Mouse (Mus musculus): ENCODE measurements around the gene Etnk1. TPM values are rescaled to one million over a fixed set of nuclear protein-coding genes. Genes with fewer than 3 reads are reported as not detected.
A peak's percentile ranks its signal among the peaks of the same experiment; 100 is the strongest.

Gene Etnk1
- polyA plus RNA-seq, 1 experiment from 2014 or later: 37.9 TPM

GRCm38 (mm10) chr6:143149766-143150291 is 17.2 kb upstream of the Etnk1 start:
- DNase-seq (ENCODE audit: low spot score): no peak

GRCm38 (mm10) chr6:143151081-143151995 is 15.7 kb upstream of the Etnk1 start:
- DNase-seq (ENCODE audit: low spot score): peak; percentile 55

DNA sequence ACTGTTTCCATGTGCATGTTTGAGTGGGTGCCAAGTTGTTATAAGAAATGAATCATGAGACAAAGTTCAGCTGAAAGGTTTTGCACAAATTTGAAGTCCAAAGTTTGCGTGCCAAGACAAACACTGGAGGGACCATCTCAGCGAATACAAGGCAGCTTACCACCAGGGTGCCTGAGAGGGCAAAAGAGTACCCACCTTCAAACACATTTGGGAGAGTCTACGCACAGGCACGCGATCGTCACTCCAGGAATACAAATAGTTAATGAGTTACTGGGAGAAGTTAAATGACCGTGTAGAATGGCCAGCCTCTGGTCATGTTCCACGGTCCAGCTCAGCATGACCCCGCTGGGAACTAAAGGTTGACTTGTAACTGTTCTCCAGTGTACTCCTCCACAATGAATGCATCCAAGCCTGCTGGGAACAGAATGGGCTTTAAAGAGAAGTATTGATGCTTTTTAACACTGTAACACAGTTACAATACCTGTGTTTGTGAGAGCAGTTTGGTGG is 14.6 kb upstream of the Etnk1 start:
- no peak for DNase-seq (ENCODE audit: low spot score)

GRCm38 (mm10) chr6:143153160-143153559 is 13.9 kb upstream of the Etnk1 start:
- no peak for DNase-seq (ENCODE audit: low spot score)

DNA sequence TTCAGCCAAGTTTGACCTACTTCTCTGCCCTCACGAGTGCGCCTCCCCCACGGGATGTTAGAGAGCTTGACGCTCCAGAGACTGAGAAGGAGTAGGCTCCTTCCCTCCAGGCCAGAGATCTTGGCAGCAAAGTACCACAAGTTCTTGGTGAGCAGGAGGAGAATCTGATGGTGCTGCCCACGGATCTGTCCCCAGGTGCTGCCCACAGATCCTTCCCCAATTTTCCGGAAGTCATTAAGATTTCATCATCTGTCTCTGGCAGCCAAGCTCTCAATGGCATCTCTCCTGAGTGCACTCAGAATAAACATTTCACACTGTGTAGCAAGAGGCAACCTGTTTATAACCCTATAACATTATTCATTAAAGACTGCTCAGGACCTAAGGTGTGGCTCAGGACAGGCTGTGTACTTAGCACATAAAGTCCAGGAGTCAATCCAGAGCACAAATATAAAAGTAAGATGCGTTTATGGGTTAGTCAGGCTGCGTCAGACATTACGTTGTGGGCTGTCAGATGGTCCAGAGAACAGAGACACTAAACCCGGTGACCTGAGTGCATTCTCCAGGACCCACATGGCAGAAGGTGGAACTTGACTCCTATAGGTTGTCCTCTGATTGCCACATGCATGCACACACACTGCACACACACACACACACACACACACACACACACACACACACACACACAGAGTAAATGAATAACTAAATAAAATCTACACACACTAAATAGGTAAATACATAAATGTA is 13.1 kb upstream of the Etnk1 start:
- DNase-seq (ENCODE audit: low spot score): peak; percentile 29

DNA sequence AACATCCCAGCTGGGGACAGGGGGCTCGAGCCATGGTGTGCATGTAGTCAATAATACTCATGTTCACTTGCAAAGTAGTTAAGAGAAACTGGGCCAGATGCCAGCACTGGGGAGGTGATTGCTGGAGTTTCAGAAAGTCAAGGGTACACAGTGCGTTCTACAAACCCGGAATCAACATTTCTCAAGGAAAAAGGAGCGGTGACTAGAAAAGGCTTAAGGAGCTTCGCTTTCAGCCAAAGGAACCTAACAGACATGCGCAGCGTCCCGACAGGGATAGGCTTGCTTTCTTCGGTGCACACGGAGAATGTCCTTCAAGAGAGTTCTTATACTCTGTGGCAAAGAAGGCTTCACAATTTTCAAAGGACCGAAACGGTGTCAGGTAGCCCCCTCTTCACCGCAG is 12.1 kb upstream of the Etnk1 start:
- DNase-seq (ENCODE audit: low spot score): no peak

GRCm38 (mm10) chr6:143155996-143156395 is 11.0 kb upstream of the Etnk1 start:
- DNase-seq (ENCODE audit: low spot score): no peak

DNA sequence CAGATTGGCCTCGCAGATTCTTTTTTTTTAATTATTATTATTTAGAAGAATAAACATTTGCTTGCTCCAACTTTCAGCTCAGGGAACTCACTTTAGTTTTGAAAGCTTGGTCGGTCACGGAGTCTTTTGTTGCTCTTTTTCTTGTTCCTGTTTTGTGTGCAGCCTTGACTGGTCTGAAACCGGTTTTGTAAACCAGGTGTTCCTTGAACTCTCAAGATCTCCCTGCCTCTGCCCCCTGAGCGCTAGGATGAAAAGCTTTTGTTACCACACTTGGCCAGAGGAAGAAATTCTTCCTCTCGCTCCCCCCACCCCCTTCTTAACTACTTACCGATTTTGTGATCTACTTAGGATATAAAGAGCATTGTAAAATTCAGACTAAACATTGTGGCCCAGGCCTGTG is 10.3 kb upstream of the Etnk1 start:
- DNase-seq (ENCODE audit: low spot score): peak; percentile 41

DNA sequence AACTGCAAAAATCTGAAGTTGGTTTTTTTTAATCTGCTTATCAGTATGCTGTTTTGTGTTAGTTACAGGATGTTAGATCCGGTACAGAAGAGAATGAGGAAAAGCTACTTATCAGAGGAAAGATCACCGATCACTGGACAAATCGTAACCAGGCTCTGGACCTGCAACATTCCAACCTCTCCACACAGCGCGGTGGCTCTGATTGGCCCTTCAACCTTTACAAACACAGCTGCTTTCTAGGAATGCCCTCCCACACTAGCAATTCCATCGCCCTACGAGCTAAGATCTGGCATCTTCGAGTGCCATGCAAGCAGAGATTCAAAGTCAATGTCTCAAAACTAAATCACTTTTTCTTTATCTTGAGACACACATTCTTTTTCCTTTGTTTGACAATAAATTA is 9.6 kb upstream of the Etnk1 start:
- no peak for DNase-seq (ENCODE audit: low spot score)

GRCm38 (mm10) chr6:143160572-143161231 is 6.3 kb upstream of the Etnk1 start:
- no peak for DNase-seq (ENCODE audit: low spot score)

DNA sequence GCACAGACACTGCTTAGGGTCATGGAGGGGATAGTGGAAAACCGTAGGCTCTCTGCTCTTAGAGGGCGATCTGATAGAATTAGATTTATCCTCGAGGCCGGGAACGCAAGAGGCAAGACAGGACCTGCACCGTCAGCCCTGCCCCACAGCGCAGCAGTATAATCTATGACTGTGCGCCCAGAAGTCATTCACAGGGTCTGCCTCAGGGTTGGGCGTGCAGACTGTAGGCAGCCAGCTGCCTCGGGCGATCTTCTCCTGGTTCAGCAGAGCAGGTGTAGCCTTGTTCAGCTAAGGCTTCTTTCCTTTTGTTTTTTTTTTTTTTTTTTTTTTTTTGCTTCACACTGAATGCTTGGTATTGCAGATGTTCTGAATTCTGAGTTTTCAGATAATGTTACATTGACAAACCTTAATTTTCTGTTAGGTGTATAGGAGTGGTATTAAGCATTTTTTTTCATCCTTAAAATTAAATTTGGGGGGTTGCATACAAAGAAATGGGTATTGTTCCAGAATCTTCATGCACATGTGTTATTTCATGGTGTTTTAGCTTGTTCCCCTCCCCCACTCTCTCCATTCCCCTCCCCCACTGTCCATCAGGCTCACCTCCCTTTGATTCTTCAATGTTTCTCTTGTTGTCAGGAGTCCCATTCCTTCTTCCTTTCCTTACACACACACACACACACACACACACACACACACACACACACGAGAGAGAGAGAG is 4.7 kb upstream of the Etnk1 start:
- DNase-seq (ENCODE audit: low spot score): peak; percentile 83

GRCm38 (mm10) chr6:143163956-143164905 is 2.8 kb upstream of the Etnk1 start:
- DNase-seq (ENCODE audit: low spot score): no peak

GRCm38 (mm10) chr6:143164906-143165255 is 2.1 kb upstream of the Etnk1 start:
- DNase-seq (ENCODE audit: low spot score): no peak

DNA sequence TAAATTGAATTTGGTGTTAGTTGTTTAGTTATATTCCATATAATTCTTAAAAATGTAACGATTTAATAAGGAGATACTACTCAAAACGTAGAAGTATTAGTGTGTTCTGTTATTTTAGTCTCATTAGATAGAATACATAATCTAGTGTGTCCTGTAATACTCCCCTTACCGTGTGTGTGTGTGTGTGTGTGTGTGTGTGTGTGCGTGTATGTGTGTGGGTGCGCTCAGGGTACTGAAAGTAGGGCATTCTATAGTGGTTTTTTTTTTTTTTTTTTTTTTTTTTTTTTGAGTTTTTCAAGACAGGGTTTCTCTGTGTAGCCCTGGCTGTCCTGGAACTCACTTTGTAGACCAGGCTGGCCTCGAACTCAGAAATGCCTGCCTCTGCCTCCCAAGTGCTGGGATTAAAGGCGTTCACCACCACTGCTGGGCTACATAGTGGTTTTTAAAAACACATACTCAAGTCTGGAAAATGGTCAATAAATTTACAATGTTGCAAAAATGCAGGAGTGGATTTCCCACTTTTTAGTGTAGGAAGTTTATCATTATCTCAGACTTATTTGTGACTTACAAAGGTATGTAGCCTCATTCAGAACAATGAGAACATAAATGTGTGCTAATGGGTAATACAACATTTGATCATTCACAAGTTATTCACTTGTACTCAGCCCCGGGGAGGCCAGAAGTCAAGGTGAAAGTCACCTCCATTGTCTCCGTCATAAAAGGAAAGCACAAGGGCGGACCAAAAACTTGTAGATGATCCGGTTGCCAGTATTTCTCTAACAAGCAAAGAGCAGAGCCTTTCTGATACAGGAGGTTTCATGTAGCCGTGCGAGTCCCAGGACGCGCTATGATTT is 1.4 kb upstream of the Etnk1 start:
- DNase-seq (ENCODE audit: low spot score): peak; percentile 30

- DNase-seq (ENCODE audit: low spot score): no peak
Observed at GRCm38 (mm10) chr6:143167409-143167919, 443 bp downstream of the Etnk1 start.

DNA sequence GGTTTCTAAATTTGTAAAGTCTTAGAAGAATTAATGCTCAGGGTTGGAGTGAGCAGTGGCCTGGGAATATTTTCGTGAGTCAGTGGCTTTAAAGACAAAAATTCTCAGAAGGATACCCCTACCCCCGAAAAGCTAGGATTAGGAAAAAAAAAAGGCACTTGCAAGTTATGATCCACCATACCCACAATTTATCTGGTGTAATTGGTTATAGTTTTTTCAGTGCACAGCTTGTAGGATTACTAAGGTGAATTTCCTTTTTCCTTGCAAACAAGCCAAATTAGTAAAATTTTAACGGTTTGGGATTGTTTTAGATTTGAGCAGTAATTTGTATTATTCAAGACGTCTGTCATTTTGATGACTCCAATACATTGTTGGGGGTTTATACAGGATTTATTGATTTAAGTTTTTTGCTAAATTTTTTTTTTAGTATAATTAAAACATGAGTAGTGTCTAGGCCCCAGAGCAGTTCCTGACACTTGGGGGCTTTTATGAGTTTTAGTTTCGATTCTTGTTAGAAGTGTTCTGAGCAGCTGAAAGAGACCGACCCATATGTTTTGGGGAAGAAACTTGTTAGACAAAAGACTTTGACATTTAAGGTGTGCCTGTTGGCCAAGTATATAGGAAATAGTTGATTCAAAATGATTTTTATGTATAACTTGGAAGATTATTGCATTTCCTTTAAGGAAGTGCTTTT is 1.1 kb downstream of the Etnk1 start:
- peak; percentile 45 for DNase-seq (ENCODE audit: low spot score)

DNA sequence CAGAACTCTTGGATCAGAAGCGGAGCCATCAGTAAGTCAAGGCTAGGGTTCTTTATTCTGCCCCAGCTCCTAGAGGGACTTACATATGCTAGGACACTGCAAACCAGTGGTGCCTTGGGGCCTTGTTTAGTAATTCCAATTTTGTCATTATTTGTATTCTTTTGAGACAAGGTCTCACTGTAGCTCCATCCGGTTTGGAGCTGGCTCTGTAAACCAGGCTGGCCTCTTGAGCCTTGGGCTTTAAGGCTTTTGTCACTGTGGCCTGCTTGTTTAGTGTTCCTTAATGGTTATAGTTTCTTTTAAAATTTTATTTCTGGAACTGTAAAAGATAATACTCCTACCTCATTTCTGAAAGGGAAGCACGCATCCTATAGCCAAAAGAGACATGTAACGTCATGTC is 2.4 kb downstream of the Etnk1 start:
- DNase-seq (ENCODE audit: low spot score): no peak

All from thymus, postnatal 0 days (tissue).